Mouse (Mus musculus) lung, adult 18-20 months (tissue): ENCODE measurements around the gene Hey2.

Source experiments
- DNase-seq, 2 experiments: peaks; one replicate each; pipeline ENCODE4 v3.0.0; 2022; ENCODE audit warnings: mixed read lengths in 2 of 2

Hey2 gene

DNA sequence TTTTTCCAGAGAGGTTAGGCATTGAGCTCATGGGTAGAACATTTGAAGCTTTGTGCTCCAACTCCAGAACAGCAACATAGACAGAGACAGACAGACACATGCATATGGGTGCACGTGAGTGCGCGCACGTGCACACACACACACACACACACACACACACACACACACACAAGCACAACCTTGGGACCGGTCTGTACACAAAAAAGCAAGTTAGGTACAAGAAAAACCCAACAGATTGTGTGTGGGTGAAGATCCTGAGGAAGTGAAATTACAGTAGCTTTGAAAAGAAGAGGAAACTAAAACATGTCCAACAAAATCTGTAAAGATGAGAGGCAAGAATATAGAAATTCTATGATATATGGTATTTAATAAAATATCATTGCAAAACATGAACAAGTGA lies 53.1 kb downstream of the Hey2 start:
- no peak for DNase-seq

DNA sequence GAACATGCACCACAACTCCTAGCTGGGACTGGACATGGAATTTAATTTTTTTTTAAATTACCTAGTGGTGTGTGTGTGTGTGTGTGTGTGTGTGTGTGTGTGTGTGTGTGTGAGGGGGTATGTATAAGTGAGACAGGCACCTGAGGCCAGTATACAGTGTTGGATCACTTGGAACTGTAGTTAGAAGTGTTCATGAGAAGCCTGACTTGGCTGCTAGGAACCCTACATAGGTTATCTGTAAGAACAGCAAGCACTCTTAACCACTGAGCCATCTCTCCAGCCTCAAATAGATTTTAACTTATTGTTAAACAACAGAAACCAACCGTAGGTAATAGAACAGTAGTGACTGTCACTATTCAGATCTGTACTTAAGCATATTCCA lies 54.3 kb downstream of the Hey2 start:
- no peak for DNase-seq

DNA sequence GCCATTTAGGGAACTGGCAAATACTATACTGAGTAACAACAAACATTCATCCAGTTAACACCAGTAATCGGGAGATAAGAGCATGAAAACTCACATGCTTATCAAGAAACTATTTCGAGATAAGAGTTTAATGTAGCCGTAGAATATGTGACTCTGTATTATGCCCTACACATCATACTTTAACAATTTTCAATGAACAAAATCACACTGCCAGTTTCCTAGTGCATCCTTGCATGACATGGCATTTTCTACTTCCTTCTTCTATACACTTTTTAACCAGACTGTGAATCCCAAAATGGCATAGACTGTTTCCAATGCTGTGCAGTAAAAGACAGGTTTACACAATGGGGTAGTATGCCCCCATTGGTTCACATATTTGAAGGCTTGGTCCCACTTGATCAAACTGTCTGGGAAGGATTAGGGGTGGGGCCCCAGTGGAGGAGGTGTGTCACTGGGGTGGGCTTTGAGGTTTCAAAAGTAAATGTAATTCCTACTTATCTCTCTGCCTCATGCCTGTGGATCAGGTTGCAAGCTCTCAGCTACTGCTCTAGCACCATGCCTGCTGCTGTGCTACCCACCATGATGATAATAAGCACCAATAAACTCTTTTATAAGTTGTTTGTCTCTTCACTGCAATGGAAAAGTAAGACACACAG lies 54.8 kb downstream of the Hey2 start:
- no peak for DNase-seq

DNA sequence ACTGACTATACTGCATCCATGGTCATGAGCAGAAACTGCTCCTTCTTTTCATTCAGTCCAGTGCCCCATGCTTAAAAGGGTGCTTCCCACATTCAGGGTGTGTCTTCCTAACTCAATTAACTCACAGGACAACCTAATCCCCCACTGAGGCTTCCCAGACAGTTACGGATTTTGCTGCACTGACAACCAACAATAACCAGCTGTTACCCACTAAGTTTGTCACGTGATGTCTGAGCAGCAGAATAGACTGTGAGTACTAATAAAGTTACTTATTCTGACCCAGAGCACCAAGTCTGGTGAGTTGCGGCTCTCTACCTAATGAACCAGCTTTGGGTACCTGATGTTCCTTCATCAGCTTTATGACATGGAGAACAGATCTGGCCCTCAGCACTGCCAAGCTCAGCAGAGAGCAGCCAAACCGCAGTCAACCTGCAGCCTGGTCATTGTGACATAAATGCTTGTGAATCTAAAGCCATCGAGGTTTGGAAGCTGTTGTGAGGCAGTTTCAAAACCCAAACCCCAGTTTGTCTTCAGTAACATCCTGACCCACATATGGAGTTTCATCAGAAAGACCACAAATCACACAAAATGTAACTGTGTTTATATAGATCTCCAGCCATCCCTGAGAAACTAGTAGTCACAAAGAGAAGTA lies 56.4 kb downstream of the Hey2 start:
- no peak for DNase-seq
